Mouse (Mus musculus): ENCODE results near the gene Tbc1d22a.

DNA sequence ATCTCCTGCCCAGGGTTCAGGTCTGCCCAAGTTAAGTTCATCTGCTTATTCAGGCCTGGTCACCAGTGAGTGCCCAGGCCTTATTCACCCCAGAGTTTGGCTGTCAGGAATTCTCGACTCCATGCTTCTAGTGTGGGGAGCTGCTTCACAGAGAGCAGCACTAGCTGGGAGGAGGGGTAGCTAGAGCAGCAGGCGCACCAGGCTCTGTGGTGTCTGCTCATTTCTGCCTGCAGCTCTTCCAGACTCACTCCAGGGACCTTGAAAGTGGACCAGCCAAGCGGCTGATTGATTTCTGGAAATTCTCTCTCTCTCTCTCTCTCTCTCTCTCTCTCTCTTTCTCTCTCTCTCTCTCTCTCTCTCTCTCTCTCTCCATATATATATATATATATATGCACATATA is 146.1 kb downstream of the Tbc1d22a start:
- TF ChIP-seq CTCF (IDR thresholded peaks at IDR 0.05; ENCODE audit: borderline replicate concordance, control insufficient read depth, extremely low read depth, insufficient read depth, low read length, poor library complexity) (no peak), POLR2A (IDR thresholded peaks at IDR 0.05; ENCODE audit: control insufficient read depth, extremely low read depth, insufficient read depth, low read length, poor library complexity) (no peak)

Data from thymus, adult 2 months (tissue).